Mouse (Mus musculus): Measurements from ENCODE around the gene P2ry14.

- no peak for TF ChIP-seq CTCF (IDR thresholded peaks at IDR 0.05; ENCODE audit: insufficient read depth, low read length)
- TF ChIP-seq POLR2A (IDR thresholded peaks at IDR 0.05; ENCODE audit: borderline replicate concordance, extremely low read depth, low read depth, low read length) = no peak
Observed at GRCm38 (mm10) chr3:59129547-59129946, 23.9 kb downstream of the P2ry14 start.

All from lung, adult 2 months (tissue).